Mouse (Mus musculus) kidney, adult 2 months (tissue): ENCODE data around the gene Gm49395.

Experiments
- CTCF ChIP-seq: fragments of 200-500 bp; conservative IDR thresholded peaks from 2 replicates; pipeline ENCODE4 v1.5.1; 2011; ENCODE audit warnings: low read depth, mild to moderate bottlenecking, control low read depth, low read length, moderate library complexity, mixed read lengths; ENCODE audit not compliant: insufficient read depth, insufficient read length
- POLR2A ChIP-seq: fragments of 200-500 bp; IDR thresholded peaks from one replicate; pipeline ENCODE4 v1.6.1; 2011; ENCODE audit warnings: low read depth, low read length, control low read depth

- TF ChIP-seq POLR2A, result no peak
- TF ChIP-seq CTCF, result no peak
Measured at GRCm38 (mm10) chr13:115050660-115051559, 50.8 kb downstream of the Gm49395 start.
